Mouse (Mus musculus) spleen, adult 2 months (tissue): Measurements from ENCODE around the gene 4930544D05Rik. TPM values are rescaled to one million over a fixed set of nuclear protein-coding genes. Genes with fewer than 3 reads are reported as not detected.
"Not testable (repeated sequence)": the region's sequence is repeated elsewhere in the genome, so short reads cannot be mapped to it uniquely, and the experiment has no call there.

Experiments
- DNase-seq, 2 experiments: peaks; one replicate each; pipeline versions ENCODE4 v3.0.0 to v3.0.0-alpha.2; 2012 to 2021; ENCODE audit warnings: low spot score in 2 of 2, low read depth in 1 of 2
- H3K27ac ChIP-seq: fragments of 200-500 bp; 2 replicates; pipeline ENCODE4 v1.5.1; 2012; ENCODE audit warnings: low read length, inconsistent platforms; ENCODE audit not compliant: insufficient read depth
- H3K27me3 ChIP-seq: fragments of 200-500 bp; 2 replicates; pipeline ENCODE4 v1.6.1; 2012; ENCODE audit warnings: mild to moderate bottlenecking, moderate library complexity, low read length, inconsistent platforms; ENCODE audit not compliant: control insufficient read depth, insufficient read depth
- H3K36me3 ChIP-seq: fragments of 200-500 bp; 2 replicates; pipeline ENCODE4 v1.6.1; 2012; ENCODE audit warnings: mild to moderate bottlenecking, low read length, inconsistent platforms; ENCODE audit not compliant: control insufficient read depth, insufficient read depth
- H3K4me1 ChIP-seq: fragments of 200-500 bp; 2 replicates; pipeline ENCODE4 v1.6.1; 2011; ENCODE audit warnings: inconsistent platforms; ENCODE audit not compliant: control insufficient read depth, insufficient read depth, insufficient read length
- H3K4me3 ChIP-seq: fragments of 200-500 bp; 2 replicates; pipeline ENCODE4 v1.5.1; 2011; ENCODE audit warnings: mild to moderate bottlenecking, inconsistent platforms; ENCODE audit not compliant: insufficient read depth, insufficient read length; ENCODE audit errors: extremely low read depth
- CTCF ChIP-seq: fragments of 200-500 bp; IDR thresholded peaks from 2 replicates; pipeline ENCODE4 v1.5.1; 2011; ENCODE audit warnings: mild to moderate bottlenecking, inconsistent platforms; ENCODE audit not compliant: insufficient read depth, insufficient read length, insufficient replicate concordance; ENCODE audit errors: extremely low read depth
- POLR2A ChIP-seq: fragments of 200-500 bp; IDR thresholded peaks from 2 replicates; pipeline ENCODE4 v1.6.1; 2011; ENCODE audit warnings: low read depth, low read length, inconsistent platforms
- WGBS: fragments of 180-500 bp; shearing (Covaris S2); methylation state at CpG from one replicate; pipeline ENCODE4 v1.1.7; 2018; 5-methylcytosine and 5-hydroxymethylcytosine counted together
- polyA plus RNA-seq: library from polyadenylated mRNA; depleted of rRNA; stranded (reverse); fragments of >200 nt; gene quantifications from 2 replicates; pipeline ENCODE4 v1.2.3, GENCODE M21; 2012; rRNA removed

The 4930544D05Rik gene
- not detected in 2 replicates for polyA plus RNA-seq

DNA sequence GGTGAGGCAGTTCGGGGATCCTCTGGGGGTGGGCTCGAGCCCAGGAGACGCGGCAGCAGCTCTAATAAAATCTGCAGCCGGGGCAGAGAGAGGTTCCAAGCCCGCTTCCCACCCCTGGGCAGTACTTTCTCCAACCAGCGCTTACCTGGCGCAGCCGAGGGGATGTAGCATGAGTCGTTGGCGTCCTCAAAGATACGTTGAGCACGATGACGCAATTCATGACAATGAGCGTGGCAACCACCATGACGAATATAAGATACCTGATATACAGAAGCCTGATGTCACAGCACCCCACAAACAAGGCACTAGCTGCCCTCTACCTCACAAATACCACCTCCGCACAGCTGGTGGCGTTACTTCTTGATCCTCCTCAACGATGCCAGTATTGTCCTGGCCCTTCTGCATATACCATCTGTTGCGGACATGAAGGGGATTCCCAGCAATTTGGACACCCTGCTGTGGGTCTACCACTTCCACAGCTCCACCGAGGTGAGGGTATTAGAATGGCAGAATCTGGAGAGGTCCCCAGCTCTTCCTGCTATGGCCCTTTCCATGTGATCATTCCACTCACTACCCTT lies at the start of gene 4930544D05Rik:
Gene 4930544D05Rik (plus strand): TSS at position 333 of the 578 bp plus-strand sequence.
- Histone ChIP-seq H3K4me3 (peak within 1 kb of the TSS; percentile 53), H3K36me3 (peaks cover 8% of the 10 kb centered on the region), H3K27me3 (no peaks in the 10 kb centered on the region), H3K4me1 (peaks cover 8% of the 10 kb centered on the region; the same call in 1 of the 2 replicates), H3K27ac (peak within 1 kb of the TSS; percentile 41)
- no peak for DNase-seq
- WGBS, result 16% methylated on average over 21 of the region's 21 CpGs
- no peak for TF ChIP-seq POLR2A
- no peak for TF ChIP-seq CTCF

DNA sequence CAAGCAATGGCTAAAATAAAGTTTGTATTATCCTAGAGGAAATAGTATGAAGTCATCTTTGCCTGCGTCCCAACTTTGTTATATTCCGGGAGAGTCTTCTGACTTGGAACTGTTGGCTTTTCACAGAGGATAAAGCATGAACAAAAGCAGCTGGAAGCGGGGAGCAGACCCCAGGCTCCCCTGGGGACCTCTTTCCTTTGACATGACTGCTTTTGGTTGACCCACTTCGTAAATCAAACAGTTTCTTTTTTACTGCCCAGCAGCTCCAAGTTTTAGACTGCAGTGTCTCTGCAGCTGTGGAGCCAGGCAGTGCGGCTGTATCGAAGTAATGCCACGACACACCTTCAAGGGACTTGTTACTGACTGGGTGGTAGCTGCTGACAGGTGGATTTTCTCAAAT lies 49.1 kb upstream of the 4930544D05Rik start:
- no peaks in the 10 kb centered on the region for H3K36me3 ChIP-seq
- H3K27ac ChIP-seq, result no peak overlapping the region
- DNase-seq, result no peak
- TF ChIP-seq CTCF (no peak), POLR2A (no peak)
- no peaks in the 10 kb centered on the region for H3K27me3 ChIP-seq
- H3K4me3 ChIP-seq, result no peak overlapping the region
- WGBS, result 90% methylated on average over 7 of the region's 7 CpGs
- H3K4me1 ChIP-seq, result peaks cover 15% of the 10 kb centered on the region; the same call in 1 of the 2 replicates

DNA sequence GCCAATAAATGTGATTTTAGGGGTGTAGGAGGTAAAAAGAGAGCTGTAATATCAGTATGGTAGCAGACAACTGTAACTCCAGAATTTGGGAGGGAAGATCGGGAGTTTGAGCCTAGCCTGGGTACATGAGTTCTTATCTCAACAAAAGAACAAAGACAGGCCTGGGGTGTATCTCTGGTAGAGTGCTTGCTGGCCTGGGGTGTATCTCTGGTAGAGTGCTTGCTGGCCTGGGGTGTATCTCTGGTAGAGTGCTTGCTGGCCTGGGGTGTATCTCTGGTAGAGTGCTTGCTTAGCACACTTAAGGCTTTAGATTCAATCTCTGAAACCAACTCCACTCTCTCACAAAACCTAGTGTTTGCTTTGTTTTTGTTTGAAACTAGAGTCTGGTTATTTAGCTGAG lies 45.0 kb upstream of the 4930544D05Rik start:
- H3K27me3 ChIP-seq, DNase-seq, H3K27ac ChIP-seq, H3K4me1 ChIP-seq, H3K4me3 ChIP-seq, H3K36me3 ChIP-seq: not testable (repeated sequence)
- 90% methylated on average over 1 of the region's 1 CpGs for WGBS

DNA sequence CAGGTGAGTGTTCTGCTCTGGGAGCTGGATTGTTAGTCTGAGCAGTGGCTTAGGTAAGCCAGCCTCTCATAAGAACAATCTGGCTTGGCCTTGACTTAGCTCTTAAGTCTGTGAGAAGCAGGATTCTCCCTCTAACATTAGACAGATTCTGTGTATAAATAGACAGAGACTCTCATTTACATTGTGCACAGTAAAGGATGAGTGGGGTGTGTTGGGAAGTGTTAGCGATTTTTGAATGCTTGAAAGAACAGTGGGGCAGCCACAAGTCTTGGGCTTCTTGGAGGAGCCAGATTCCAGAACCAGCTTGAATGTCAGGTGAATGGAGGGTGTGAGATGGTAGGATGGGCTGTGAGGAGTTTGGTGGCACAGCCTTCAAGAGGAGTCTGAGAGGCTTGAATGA lies 44.0 kb upstream of the 4930544D05Rik start:
- Histone ChIP-seq H3K36me3 (peaks cover 5% of the 10 kb centered on the region), H3K27ac (no peak overlapping the region), H3K4me1 (no peaks in the 10 kb centered on the region; the same call in 1 of the 2 replicates), H3K27me3 (no peaks in the 10 kb centered on the region), H3K4me3 (no peak overlapping the region)
- TF ChIP-seq POLR2A (no peak), CTCF (no peak)
- WGBS, result 92% methylated on average over 1 of the region's 1 CpGs
- no peak for DNase-seq

DNA sequence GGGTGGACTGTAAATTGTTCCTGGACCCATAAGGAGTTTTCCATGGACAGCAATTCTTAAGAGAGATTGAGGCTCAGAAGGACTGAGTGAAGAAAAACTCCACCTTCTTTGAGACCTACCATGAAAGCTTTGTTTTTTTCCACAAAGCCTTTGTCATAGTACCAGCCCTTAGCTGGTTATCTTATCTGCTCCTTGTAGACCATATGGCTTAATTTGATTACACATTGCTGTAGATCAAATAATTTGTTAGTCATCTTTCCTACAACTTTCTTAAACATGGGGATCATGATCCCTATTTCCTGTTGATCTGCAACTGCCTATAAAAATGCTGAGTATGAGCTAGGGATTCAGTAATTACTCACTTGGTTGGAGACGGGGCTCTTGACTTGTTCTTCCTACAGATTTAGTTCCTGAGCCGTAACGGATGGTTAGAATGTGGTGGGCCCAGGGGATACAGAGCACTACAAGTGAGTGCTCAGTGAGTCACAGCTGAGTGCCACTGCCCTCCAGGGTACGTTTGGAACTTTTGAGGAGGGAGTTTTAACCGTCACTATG lies 43.2 kb upstream of the 4930544D05Rik start:
- no peak overlapping the region for H3K27ac ChIP-seq
- TF ChIP-seq CTCF, result no peak
- no peak for TF ChIP-seq POLR2A
- H3K4me3 ChIP-seq, result no peak overlapping the region
- DNase-seq, result no peak
- H3K36me3 ChIP-seq, result peaks cover 5% of the 10 kb centered on the region
- no peaks in the 10 kb centered on the region; the same call in 1 of the 2 replicates for H3K4me1 ChIP-seq
- 67% methylated on average over 5 of the region's 5 CpGs for WGBS
- H3K27me3 ChIP-seq, result no peaks in the 10 kb centered on the region

DNA sequence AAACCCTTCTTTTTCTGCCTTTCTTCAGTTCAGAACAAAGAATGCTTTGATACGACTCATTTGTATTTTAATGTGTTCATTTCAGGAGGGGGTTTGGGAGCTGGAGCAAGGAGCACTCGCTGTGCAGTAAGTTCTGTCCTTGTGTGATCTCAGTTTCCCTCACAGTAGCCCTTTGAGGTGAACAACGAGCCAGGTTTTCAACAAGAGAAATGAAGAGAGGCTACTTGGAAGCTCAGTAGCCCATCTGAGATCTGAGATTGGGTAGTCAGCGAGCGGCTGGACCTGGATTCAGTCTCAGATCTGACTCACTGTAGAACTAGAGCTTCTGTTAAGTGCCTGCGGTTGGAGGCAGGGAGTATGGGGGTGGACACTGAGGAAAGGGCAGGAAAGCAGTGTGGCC lies 41.8 kb upstream of the 4930544D05Rik start:
- no peak for TF ChIP-seq CTCF
- DNase-seq, result no peak
- no peak overlapping the region for H3K4me3 ChIP-seq
- WGBS, result 95% methylated on average over 6 of the region's 6 CpGs
- peaks cover 5% of the 10 kb centered on the region for H3K36me3 ChIP-seq
- H3K4me1 ChIP-seq, result peaks cover under 1% of the 10 kb centered on the region; the same call in 1 of the 2 replicates
- H3K27me3 ChIP-seq, result no peaks in the 10 kb centered on the region
- no peak overlapping the region for H3K27ac ChIP-seq

DNA sequence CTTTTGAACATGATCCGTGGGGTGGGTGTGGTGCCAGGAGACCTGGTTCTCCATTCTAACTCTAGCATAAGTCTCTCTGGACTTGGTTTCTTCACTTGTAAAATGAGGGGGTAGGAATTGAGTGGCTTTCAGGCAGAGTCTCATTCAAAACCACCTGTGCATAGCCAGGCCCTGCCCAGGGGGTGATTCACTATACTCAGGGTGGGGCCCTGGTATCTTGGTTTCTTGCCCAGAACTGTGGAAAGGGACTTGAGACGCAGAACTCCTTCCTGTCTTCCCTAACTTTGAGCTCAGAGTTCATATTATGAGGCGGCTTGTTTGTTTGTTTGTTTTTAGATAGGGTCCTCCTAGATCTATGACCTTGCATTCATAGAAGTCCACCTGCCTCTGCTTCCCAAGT lies 38.4 kb upstream of the 4930544D05Rik start:
- H3K4me1 ChIP-seq, result peaks cover 7% of the 10 kb centered on the region; the same call in 1 of the 2 replicates
- no peak overlapping the region for H3K4me3 ChIP-seq
- WGBS, result 85% methylated on average over 3 of the region's 3 CpGs
- H3K27me3 ChIP-seq, result no peaks in the 10 kb centered on the region
- no peak overlapping the region for H3K27ac ChIP-seq
- H3K36me3 ChIP-seq, result peaks cover 5% of the 10 kb centered on the region
- TF ChIP-seq CTCF, result no peak
- DNase-seq, result no peak
